Mouse (Mus musculus): Measurements from ENCODE around the gene Vmn1r47.
"Not testable (repeated sequence)": the region's sequence is repeated elsewhere in the genome, so short reads cannot be mapped to it uniquely, and the experiment has no call there.

The Vmn1r47 gene

GRCm38 (mm10) chr6:90015847-90016246, at the start of gene Vmn1r47:
Gene Vmn1r47 (plus strand): TSS chr6:90016147.
- not testable (repeated sequence) for DNase-seq (ENCODE audit: low read depth in 2 of 2, low spot score in 2 of 2)

DNA sequence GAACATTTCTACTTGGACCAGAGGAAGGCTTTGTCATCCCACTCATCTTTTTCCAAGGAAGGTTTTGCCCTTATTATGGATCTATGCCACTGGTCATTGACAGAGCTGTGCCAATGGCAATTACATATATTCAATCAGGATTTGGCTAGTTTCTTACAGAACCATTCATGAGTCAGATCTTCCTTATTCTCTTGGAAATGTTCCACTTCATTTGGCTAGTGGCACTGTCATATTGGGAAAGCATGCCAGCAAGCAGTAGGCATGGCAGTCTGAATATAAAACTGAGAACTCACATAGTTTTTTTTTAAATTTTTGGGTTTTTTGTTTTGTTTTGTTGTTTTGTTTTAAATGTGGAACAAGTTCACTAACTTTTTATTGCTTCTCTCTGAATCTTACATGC, 49.6 kb upstream of the Vmn1r47 start:
- no peak for DNase-seq (ENCODE audit: low read depth in 2 of 2, low spot score in 2 of 2)

DNA sequence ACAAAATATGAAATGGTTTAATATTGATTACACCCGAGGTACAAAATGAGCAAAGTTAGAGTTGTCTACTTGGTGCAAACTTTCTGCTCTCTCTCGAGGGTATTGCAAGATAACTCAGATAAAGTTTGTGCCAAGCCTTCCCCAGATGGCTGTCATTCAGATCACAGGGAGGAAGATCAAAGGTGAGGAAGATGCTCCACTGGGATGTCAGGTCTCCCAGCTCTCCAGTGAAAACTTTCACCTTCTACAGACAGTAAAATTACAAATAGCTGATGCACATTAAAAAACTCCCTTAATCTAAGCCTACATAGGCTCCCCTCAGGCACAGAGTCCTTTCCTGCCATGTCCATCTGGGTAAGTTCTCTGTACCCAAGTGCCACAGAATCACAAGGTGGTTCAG, 46.9 kb upstream of the Vmn1r47 start, which contains the start of gene Vmn1r46:
Vmn1r46 (plus strand) TSS at position 301 of the 400 bp plus-strand sequence.
- no peak for DNase-seq (ENCODE audit: low read depth in 2 of 2, low spot score in 2 of 2)

DNA sequence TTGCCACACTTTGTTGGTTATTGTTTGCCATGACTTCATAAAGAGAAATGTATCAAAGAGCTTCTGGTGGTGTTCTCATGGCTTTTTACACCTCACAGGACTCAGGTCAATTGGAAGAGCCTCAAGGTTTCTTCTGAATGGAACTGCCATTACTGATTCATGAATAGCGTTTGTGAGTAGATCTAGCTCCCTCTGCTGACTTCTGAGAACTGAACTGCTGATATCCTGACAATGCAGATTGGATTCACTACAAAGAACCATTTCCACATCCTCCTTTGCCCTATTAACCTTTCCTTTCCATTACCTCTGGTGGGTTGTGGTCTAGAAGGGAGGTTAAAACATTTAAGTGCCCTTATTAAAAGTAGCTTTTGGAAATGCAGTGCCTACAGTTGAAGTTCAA, 30.0 kb upstream of the Vmn1r47 start:
- DNase-seq (ENCODE audit: low read depth in 2 of 2, low spot score in 2 of 2) = no peak

GRCm38 (mm10) chr6:90036741-90037140, 20.8 kb downstream of the Vmn1r47 start, which contains the start of gene Vmn1r48:
Gene Vmn1r48 (minus strand): TSS chr6:90036841.
- not testable (repeated sequence) for DNase-seq (ENCODE audit: low read depth in 2 of 2, low spot score in 2 of 2)
